Comparison of ENCODE assay signal across 7 mouse cellular contexts in the genomic region with DNA sequence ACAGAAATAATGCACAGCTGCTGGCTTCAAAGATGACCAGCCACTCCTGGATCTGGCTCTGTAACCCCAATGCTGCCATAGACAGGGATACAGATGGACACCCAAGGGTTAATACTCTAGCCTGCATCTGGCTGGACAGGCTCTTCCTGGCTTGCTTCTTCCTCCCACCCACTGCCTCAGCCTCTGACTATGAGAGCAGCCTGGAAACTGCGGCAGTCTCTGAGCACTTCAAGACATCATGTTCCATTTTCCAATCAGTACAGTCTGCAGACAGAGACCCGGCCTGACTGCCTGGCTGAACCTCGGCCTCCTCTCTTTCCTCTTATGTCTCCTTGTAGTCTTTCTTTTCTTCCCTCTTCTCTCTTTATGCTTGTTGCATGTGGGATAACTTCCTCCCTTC. TPM values are rescaled to one million over a fixed set of nuclear protein-coding genes. Genes with fewer than 3 reads are reported as not detected.
DNase-seq lines count a peak whose midpoint lies in the region; ATAC-seq and TF ChIP-seq lines count a peak whose summit lies in the region.

No protein-coding gene starts in this region.

- peak; percentile 71 for DNase-seq in lung, embryonic 14.5 days
- DNase-seq in lung, adult 18-20 months = no peak
- DNase-seq in embryonic facial prominence, embryonic 11.5 days (ENCODE audit: low spot score) = peak; percentile 36
- peak; percentile 36 for DNase-seq in heart, postnatal 0 days (ENCODE audit: low spot score)
- no peak for DNase-seq in liver, embryonic 14.5 days (ENCODE audit: low read depth in 3 of 3, low spot score in 3 of 3)
- no peak for DNase-seq in adrenal gland, adult 18-20 months (ENCODE audit: low spot score in 2 of 2)
- DNase-seq in testis, postnatal 14 days (ENCODE audit: low spot score) = no peak

- no peaks in the 10 kb centered on the region for H3K9me3 ChIP-seq in lung, embryonic 14.5 days (ENCODE audit: low read depth, low read length)
- H3K9me3 ChIP-seq in embryonic facial prominence, embryonic 11.5 days (replicated peaks; ENCODE audit: control insufficient read depth, low read length) = no peaks in the 10 kb centered on the region
- H3K9me3 ChIP-seq in heart, postnatal 0 days (replicated peaks; ENCODE audit: control insufficient read depth, low read length) = no peaks in the 10 kb centered on the region
- H3K9me3 ChIP-seq in liver, embryonic 14.5 days (ENCODE audit: control insufficient read depth, low read length) = no peaks in the 10 kb centered on the region

- ATAC-seq in lung, embryonic 14.5 days (ENCODE audit: insufficient read depth) = peak; percentile 17; the same call in 1 of the 2 replicates
- no peak for ATAC-seq in embryonic facial prominence, embryonic 11.5 days (replicated peaks; ENCODE audit: insufficient number of reproducible peaks, low FRiP score, low TSS enrichment, low read depth)
- no peak for ATAC-seq in heart, postnatal 0 days (ENCODE audit: insufficient read depth, low read depth)
- ATAC-seq in liver, embryonic 14.5 days (ENCODE audit: insufficient read depth) = no peak

- H3K4me3 ChIP-seq in lung, embryonic 14.5 days (ENCODE audit: low read depth, low read length) = peak overlapping the region; percentile 72
- no peak overlapping the region for H3K4me3 ChIP-seq in embryonic facial prominence, embryonic 11.5 days (ENCODE audit: low read depth, low read length)
- peak overlapping the region; percentile 87 for H3K4me3 ChIP-seq in heart, postnatal 0 days (ENCODE audit: low read depth, low read length)
- H3K4me3 ChIP-seq in liver, embryonic 14.5 days (ENCODE audit: insufficient read depth in 1 of 2, low read depth in 2 of 2, low read length in 2 of 2) = peak overlapping the region; percentile 61 to 64

- 8% methylated on average over 3 of the region's 3 CpGs for WGBS in lung, embryonic 14.5 days
- 21% methylated on average over 3 of the region's 3 CpGs for WGBS in embryonic facial prominence, embryonic 11.5 days
- WGBS in heart, postnatal 0 days = 22% methylated on average over 3 of the region's 3 CpGs
- 20% methylated on average over 3 of the region's 3 CpGs for WGBS in liver, embryonic 14.5 days (ENCODE audit: insufficient replicate concordance)

- no peak for TF ChIP-seq CTCF in lung, embryonic 14.5 days (IDR thresholded peaks at IDR 0.05; ENCODE audit: low read depth)
- no peak for TF ChIP-seq CTCF in heart, postnatal 0 days (IDR thresholded peaks at IDR 0.05; ENCODE audit: low read depth)
- no peak for TF ChIP-seq CTCF in liver, embryonic 14.5 days (IDR thresholded peaks at IDR 0.05; ENCODE audit: low read depth)

- peaks cover 15% of the 10 kb centered on the region for H3K4me1 ChIP-seq in lung, embryonic 14.5 days (ENCODE audit: insufficient read depth)
- H3K4me1 ChIP-seq in embryonic facial prominence, embryonic 11.5 days (ENCODE audit: control insufficient read depth, insufficient read depth, low read length) = no peaks in the 10 kb centered on the region
- peaks cover 18% of the 10 kb centered on the region for H3K4me1 ChIP-seq in heart, postnatal 0 days (ENCODE audit: control insufficient read depth, insufficient read depth)
- peaks cover 0 to 4% of the 10 kb centered on the region in 2 experiments; a peak in 1 of 4 replicates for H3K4me1 ChIP-seq in liver, embryonic 14.5 days (replicated peaks; ENCODE audit: control insufficient read depth in 2 of 2, insufficient read depth in 2 of 2, low read length in 1 of 2)

- peak overlapping the region; percentile 84; the same call in 1 of the 2 replicates for H3K9ac ChIP-seq in lung, embryonic 14.5 days
- H3K9ac ChIP-seq in embryonic facial prominence, embryonic 11.5 days (replicated peaks; ENCODE audit: low read length) = no peak overlapping the region
- peak overlapping the region; percentile 85; the same call in 1 of the 2 replicates for H3K9ac ChIP-seq in heart, postnatal 0 days (replicated peaks; ENCODE audit: low read depth, low read length)
- no peak overlapping the region for H3K9ac ChIP-seq in liver, embryonic 14.5 days (replicated peaks)

- TF ChIP-seq EP300 in heart, postnatal 0 days (IDR thresholded peaks at IDR 0.05; ENCODE audit: low read depth) = no peak
- TF ChIP-seq EP300 in liver, embryonic 14.5 days (IDR thresholded peaks at IDR 0.05; ENCODE audit: low read depth) = no peak

- no peaks in the 10 kb centered on the region for H3K27me3 ChIP-seq in lung, embryonic 14.5 days (ENCODE audit: insufficient read depth, low read length)
- no peaks in the 10 kb centered on the region for H3K27me3 ChIP-seq in embryonic facial prominence, embryonic 11.5 days (ENCODE audit: control insufficient read depth, insufficient read depth, low read length)
- H3K27me3 ChIP-seq in heart, postnatal 0 days (ENCODE audit: control insufficient read depth, insufficient read depth, low read length) = no peaks in the 10 kb centered on the region
- peaks cover 25% of the 10 kb centered on the region for H3K27me3 ChIP-seq in liver, embryonic 14.5 days (ENCODE audit: control insufficient read depth, insufficient read depth, low read length)

- H3K36me3 ChIP-seq in lung, embryonic 14.5 days (ENCODE audit: insufficient read depth) = peaks cover 10% of the 10 kb centered on the region; the same call in 1 of the 2 replicates
- H3K36me3 ChIP-seq in embryonic facial prominence, embryonic 11.5 days (replicated peaks; ENCODE audit: control insufficient read depth, insufficient read depth, low read depth, low read length) = no peaks in the 10 kb centered on the region
- peaks cover 24% of the 10 kb centered on the region for H3K36me3 ChIP-seq in heart, postnatal 0 days (replicated peaks; ENCODE audit: control insufficient read depth, insufficient read depth, low read length)
- H3K36me3 ChIP-seq in liver, embryonic 14.5 days (replicated peaks; ENCODE audit: control insufficient read depth, insufficient read depth, low read depth) = no peaks in the 10 kb centered on the region

- H3K4me2 ChIP-seq in lung, embryonic 14.5 days = peak overlapping the region; percentile 68
- H3K4me2 ChIP-seq in embryonic facial prominence, embryonic 11.5 days (ENCODE audit: low read depth, low read length) = no peak overlapping the region; the same call in 1 of the 2 replicates
- H3K4me2 ChIP-seq in heart, postnatal 0 days (ENCODE audit: low read depth, low read length) = peak overlapping the region; percentile 87
- H3K4me2 ChIP-seq in liver, embryonic 14.5 days (ENCODE audit: low read depth) = peak overlapping the region; percentile 64

- H3K27ac ChIP-seq in lung, embryonic 14.5 days (ENCODE audit: low read depth) = no peak overlapping the region
- H3K27ac ChIP-seq in embryonic facial prominence, embryonic 11.5 days (replicated peaks; ENCODE audit: low read depth, low read length) = no peak overlapping the region
- H3K27ac ChIP-seq in heart, postnatal 0 days (ENCODE audit: low read depth) = peak overlapping the region; percentile 31; the same call in 1 of the 2 replicates
- no peak overlapping the region for H3K27ac ChIP-seq in liver, embryonic 14.5 days

RNA-seq across cellular contexts. Expression of a gene that starts 1.6 kb away (rescaled TPM):
- 9.3 and 12.9 TPM in 2 replicates for polyA plus RNA-seq in lung, embryonic 14.5 days (2014; fragmentation: Nextera tagmentation; extraction: Ambion mirVana)
- 3.6 and 3.9 TPM in 2 replicates for polyA plus RNA-seq in embryonic facial prominence, embryonic 11.5 days (2014; fragmentation: Nextera tagmentation; extraction: Ambion mirVana)
- total RNA-seq in heart, postnatal 0 days (2014; rRNA removed; ENCODE audit: low replicate concordance) = 18.2 and 23.6 TPM in 2 replicates
- 7.7 and 8.1 TPM in 2 replicates for polyA plus RNA-seq in heart, postnatal 0 days (2015; fragmentation: Nextera tagmentation; extraction: Ambion mirVana)
- 3.7 and 4.4 TPM in 2 replicates for polyA plus RNA-seq in liver, embryonic 14.5 days (2012; rRNA removed)
- 5.9 and 6.1 TPM in 2 replicates for polyA plus RNA-seq in liver, embryonic 14.5 days (2014; fragmentation: Nextera tagmentation; extraction: Ambion mirVana)
- total RNA-seq in adrenal gland, adult 18-20 months (2021) = 10 to 100 TPM; 13.2 to 34.7 TPM

Comparison
In these comparisons a context has a peak if more than half of its experiments do, and no peak if none do; other contexts are left out.
1. DNase-seq: peak in lung, embryonic 14.5 days (single experiment), embryonic facial prominence, embryonic 11.5 days (single experiment) and heart, postnatal 0 days (single experiment); none in lung, adult 18-20 months (0 of 2), liver, embryonic 14.5 days (0 of 3), adrenal gland, adult 18-20 months (0 of 2) and testis, postnatal 14 days (single experiment).
2. H3K9ac ChIP-seq: peak in lung, embryonic 14.5 days (single experiment) and heart, postnatal 0 days (single experiment); none in embryonic facial prominence, embryonic 11.5 days (single experiment) and liver, embryonic 14.5 days (single experiment).